Mouse (Mus musculus): Measurements from ENCODE around the gene Sag.

- TF ChIP-seq POLR2A (IDR thresholded peaks at IDR 0.05; ENCODE audit: control insufficient read depth, extremely low read depth, insufficient read depth, low read length, poor library complexity) (no peak), CTCF (IDR thresholded peaks at IDR 0.05; ENCODE audit: borderline replicate concordance, control insufficient read depth, extremely low read depth, insufficient read depth, low read length, poor library complexity) (no peak)
Observed at GRCm38 (mm10) chr1:87858529-87858928, 55.0 kb downstream of the Sag start.
